Mouse (Mus musculus) cerebellum, adult 2 months (tissue): Measurements from ENCODE around the gene Rimbp2.

Source experiments
- CTCF ChIP-seq: fragments of 200-500 bp; IDR thresholded peaks from 2 replicates; pipeline ENCODE4 v1.5.1; 2011; ENCODE audit warnings: low read depth, mild to moderate bottlenecking, control low read depth, low read length, moderate library complexity, borderline replicate concordance; ENCODE audit not compliant: insufficient read depth
- POLR2A ChIP-seq: fragments of 200-500 bp; IDR thresholded peaks from 2 replicates; pipeline ENCODE4 v1.6.1; 2011; ENCODE audit warnings: low read length, control low read depth, borderline replicate concordance; ENCODE audit not compliant: insufficient read depth

DNA sequence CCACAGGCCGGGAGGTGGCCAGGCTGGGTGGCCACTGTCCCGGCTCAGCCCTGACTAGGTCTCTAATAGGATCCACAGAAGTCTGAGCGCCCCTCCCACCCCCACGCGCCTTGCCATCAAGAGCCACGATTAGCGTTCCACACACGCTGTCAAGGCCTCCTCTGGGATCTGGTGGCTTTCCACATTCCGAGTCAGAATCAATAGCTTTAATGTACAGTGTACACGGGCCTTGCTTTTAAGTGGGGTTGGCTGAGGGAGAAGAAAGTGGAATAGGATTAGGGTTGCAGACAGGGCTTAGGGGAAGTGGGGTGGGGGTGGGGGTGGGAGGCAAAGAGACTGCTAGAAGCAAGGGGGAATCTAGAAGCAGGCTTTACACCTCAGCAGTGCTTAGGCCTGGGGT, 12.8 kb downstream of the Rimbp2 start:
- TF ChIP-seq CTCF (no peak), POLR2A (no peak)
